Mouse (Mus musculus): ENCODE measurements around the gene Mapk1ip1. TPM values are rescaled to one million over a fixed set of nuclear protein-coding genes. Genes with fewer than 3 reads are reported as not detected.
A peak's percentile ranks its signal among the peaks of the same experiment; 100 is the strongest.

The Mapk1ip1 gene
- 20.0 and 20.1 TPM in 2 replicates for polyA plus RNA-seq (2016; fragmentation: Nextera tagmentation; extraction: Ambion mirVana)

DNA sequence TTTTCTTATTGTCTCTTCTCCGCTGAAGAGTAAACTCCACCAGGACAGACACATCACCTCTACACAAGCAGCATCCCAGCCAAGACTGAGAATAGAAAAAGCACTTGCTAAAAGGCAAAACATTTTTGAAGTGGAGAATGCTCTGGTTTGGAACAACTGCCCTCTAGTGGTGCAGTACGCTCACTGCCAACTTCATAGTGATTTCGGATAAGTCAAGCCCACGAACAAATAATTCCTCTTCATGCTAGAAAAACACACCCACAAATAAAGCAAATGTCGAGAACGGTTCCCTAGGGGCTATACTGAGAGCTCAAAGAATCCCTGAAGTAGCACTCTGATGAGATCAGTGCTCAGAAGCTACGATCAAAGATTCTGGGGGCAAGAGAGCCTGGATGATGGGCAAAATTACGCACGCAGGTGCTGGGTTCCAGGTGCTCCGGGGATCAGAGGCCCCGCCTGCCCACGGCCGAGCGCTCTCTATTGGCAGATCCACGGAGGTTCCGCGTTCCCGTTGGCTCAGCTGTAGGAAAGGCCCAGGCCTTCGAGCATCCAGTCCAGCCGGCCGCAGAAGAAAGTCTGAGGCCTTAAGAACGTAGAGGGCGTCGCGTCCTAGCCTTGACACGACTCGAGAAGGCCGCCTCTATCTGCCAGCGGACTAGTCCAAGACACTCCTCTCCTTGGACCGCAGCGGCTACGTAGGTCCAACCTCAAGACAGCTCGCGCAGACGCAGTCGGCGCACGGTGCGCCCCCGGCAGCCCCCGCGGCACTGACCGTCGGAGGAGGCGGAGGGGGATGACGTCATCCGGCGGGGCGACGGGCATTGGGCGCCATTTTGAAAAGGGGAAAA is at the start of gene Mapk1ip1, which contains the start of gene Ppp2r2d:
TSS of gene Mapk1ip1 (minus strand) at position 730 of the 848 bp plus-strand sequence.
TSS of gene Ppp2r2d (plus strand) at position 536 of the 848 bp plus-strand sequence.
- Histone ChIP-seq H3K4me1 (peaks cover 65% of the 10 kb centered on the region), H3K4me3 (peak within 1 kb of the TSS; percentile 100), H3K27ac (peak within 1 kb of the TSS; percentile 82), H3K4me2 (replicated peaks) (peak within 1 kb of the TSS; percentile 75), H3K9ac (peak within 1 kb of the TSS; percentile 96), H3K27me3 (replicated peaks) (no peaks in the 10 kb centered on the region), H3K36me3 (0 out of 2 replicates have a peak, but pooled peaks cover 3% of the 10 kb centered on the region), H3K9me3 (no peaks in the 10 kb centered on the region)
- under 1% methylated on average over 51 of the region's 51 CpGs for WGBS
- peak; percentile 87 for ATAC-seq (ENCODE audit: low FRiP score, low read depth)

DNA sequence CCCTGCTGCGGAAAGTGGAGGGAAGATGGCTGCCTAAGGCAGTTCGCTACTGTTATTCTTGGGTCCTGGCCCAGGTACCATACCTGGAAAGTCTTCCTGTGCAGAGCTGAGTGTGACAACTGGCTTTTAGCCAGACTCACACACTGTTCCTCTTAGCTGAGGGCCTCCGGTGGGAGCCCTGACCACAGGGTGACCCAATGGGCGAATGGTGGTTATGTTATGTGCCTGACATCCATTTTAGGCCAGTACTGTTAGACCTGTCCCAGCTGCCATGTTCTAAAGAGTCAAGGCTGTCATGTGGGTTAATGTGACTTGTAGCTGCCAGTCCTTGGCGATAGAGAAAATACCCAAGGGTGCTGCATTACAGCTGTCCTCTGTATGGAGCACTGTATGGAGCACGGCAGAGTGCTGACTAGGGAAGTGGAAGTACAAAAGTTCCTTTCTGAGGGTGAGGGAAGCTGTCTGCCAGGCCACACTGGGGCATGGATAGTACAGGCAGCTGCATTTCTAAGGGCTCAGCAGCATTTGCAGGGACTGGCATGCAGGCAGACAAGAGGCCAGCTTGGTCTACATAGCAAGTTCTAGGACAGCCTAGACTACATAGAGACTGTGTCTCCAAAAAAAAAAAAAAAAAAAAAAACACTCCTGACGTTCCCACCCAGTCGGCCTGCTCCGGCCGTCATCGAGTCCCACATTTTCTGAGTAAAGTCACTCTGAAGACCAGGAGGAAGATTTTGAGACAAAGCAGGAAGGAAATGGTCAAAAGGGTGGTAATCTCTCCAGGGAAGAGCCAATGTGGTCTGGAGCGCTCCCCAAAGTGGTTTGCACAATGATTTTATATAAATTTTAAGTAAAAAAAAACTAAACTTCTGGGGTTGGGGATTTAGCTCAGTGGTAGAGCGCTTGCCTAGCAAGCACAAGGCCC is 39.6 kb upstream of the Mapk1ip1 start:
- Histone ChIP-seq H3K27me3 (replicated peaks) (no peaks in the 10 kb centered on the region), H3K4me3 (no peak overlapping the region), H3K4me1 (no peaks in the 10 kb centered on the region), H3K27ac (no peak overlapping the region), H3K9me3 (no peaks in the 10 kb centered on the region), H3K36me3 (peaks cover 30% of the 10 kb centered on the region), H3K4me2 (replicated peaks) (no peak overlapping the region), H3K9ac (no peak overlapping the region)
- 95% methylated on average over 12 of the region's 13 CpGs for WGBS
- no peak for ATAC-seq (ENCODE audit: low FRiP score, low read depth)

GRCm38 (mm10) chr7:138883724-138884123 is 37.7 kb upstream of the Mapk1ip1 start:
- peaks cover 49% of the 10 kb centered on the region for H3K36me3 ChIP-seq
- 93% methylated on average over 3 of the region's 3 CpGs for WGBS

DNA sequence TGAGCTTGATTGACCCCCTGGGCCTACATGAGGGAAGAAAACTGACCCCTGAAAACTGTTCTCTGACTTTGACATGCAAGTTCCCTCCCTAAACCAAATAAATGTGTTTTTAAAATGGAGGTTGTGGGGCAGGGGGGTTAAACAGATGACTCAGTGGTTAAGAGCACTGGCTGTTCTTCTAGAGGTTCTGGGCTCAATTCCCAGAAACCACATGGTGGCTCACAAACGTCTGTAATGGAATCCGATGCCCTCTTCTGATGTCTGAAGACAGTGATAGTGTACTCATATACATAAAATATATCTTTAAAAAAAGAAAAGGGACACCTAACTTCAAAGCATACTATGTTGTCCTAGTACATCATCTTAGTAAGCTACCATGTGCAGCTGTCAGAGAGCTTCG is 29.0 kb upstream of the Mapk1ip1 start:
- no peak overlapping the region for H3K4me2 ChIP-seq (replicated peaks)
- no peak overlapping the region for H3K9ac ChIP-seq
- 89% methylated on average over 3 of the region's 3 CpGs for WGBS
- H3K4me3 ChIP-seq = no peak overlapping the region
- no peaks in the 10 kb centered on the region for H3K9me3 ChIP-seq
- ATAC-seq (ENCODE audit: low FRiP score, low read depth) = no peak
- no peaks in the 10 kb centered on the region for H3K4me1 ChIP-seq
- H3K27me3 ChIP-seq (replicated peaks) = no peaks in the 10 kb centered on the region
- H3K27ac ChIP-seq = no peak overlapping the region
- peaks cover 89% of the 10 kb centered on the region for H3K36me3 ChIP-seq

More at GRCm38 (mm10) chr7:138883724-138884123, 37.7 kb upstream of the Mapk1ip1 start:
- no peak for ATAC-seq (ENCODE audit: low FRiP score, low read depth)
- Histone ChIP-seq H3K4me3 (no peak overlapping the region), H3K9me3 (no peaks in the 10 kb centered on the region), H3K27ac (no peak overlapping the region), H3K9ac (no peak overlapping the region), H3K27me3 (replicated peaks) (no peaks in the 10 kb centered on the region), H3K4me2 (replicated peaks) (no peak overlapping the region), H3K4me1 (no peaks in the 10 kb centered on the region)

GRCm38 (mm10) chr7:138872956-138873355 is 26.9 kb upstream of the Mapk1ip1 start:
- ATAC-seq (ENCODE audit: low FRiP score, low read depth) = no peak
- Histone ChIP-seq H3K9me3 (no peaks in the 10 kb centered on the region), H3K4me3 (no peak overlapping the region), H3K4me2 (replicated peaks) (no peak overlapping the region), H3K4me1 (no peaks in the 10 kb centered on the region), H3K9ac (no peak overlapping the region), H3K36me3 (peaks cover 79% of the 10 kb centered on the region), H3K27ac (no peak overlapping the region), H3K27me3 (replicated peaks) (no peaks in the 10 kb centered on the region)
- WGBS = 79% methylated on average over 3 of the region's 3 CpGs

GRCm38 (mm10) chr7:138868316-138868715 is 22.2 kb upstream of the Mapk1ip1 start:
- Histone ChIP-seq H3K4me2 (replicated peaks) (no peak overlapping the region), H3K9me3 (no peaks in the 10 kb centered on the region), H3K4me3 (no peak overlapping the region), H3K36me3 (peaks cover 36% of the 10 kb centered on the region), H3K9ac (no peak overlapping the region), H3K27me3 (replicated peaks) (no peaks in the 10 kb centered on the region), H3K27ac (no peak overlapping the region), H3K4me1 (no peaks in the 10 kb centered on the region)
- 92% methylated on average over 4 of the region's 4 CpGs for WGBS
- no peak for ATAC-seq (ENCODE audit: low FRiP score, low read depth)

GRCm38 (mm10) chr7:138867286-138867685 is 21.2 kb upstream of the Mapk1ip1 start:
- Histone ChIP-seq H3K9me3 (no peaks in the 10 kb centered on the region), H3K4me1 (no peaks in the 10 kb centered on the region), H3K36me3 (peaks cover 27% of the 10 kb centered on the region), H3K9ac (no peak overlapping the region), H3K4me2 (replicated peaks) (no peak overlapping the region), H3K4me3 (no peak overlapping the region), H3K27me3 (replicated peaks) (no peaks in the 10 kb centered on the region), H3K27ac (no peak overlapping the region)
- no peak for ATAC-seq (ENCODE audit: low FRiP score, low read depth)
- WGBS = 73% methylated on average over 6 of the region's 6 CpGs

DNA sequence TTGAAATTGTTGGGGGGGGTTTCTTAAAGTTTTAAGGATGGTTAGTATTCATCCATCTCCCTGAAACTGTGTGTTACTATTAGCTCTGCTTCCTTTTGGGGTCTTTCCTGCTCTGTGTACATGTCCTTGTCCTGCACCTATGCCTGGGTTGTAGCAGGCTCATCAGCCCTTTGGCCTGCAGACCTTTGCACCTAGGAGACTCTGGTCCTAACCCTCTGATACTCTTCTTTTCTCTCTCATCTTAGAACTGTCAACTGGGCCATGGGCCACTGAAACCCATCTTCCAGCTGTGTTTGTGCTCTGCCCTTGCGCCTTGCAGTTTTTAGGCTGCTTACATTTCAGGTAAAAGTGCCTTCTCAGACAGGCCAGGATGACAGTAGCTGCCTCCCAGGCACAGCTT is 18.7 kb upstream of the Mapk1ip1 start:
- H3K27me3 ChIP-seq (replicated peaks) = no peaks in the 10 kb centered on the region
- no peak overlapping the region for H3K4me3 ChIP-seq
- no peak overlapping the region for H3K9ac ChIP-seq
- H3K4me2 ChIP-seq (replicated peaks) = no peak overlapping the region
- H3K27ac ChIP-seq = no peak overlapping the region
- ATAC-seq (ENCODE audit: low FRiP score, low read depth) = no peak
- peaks cover 21% of the 10 kb centered on the region for H3K36me3 ChIP-seq
- no peaks in the 10 kb centered on the region for H3K4me1 ChIP-seq
- H3K9me3 ChIP-seq = no peaks in the 10 kb centered on the region
- 97% methylated on average over 1 of the region's 1 CpGs for WGBS

- Histone ChIP-seq H3K9me3 (no peaks in the 10 kb centered on the region), H3K9ac (no peak overlapping the region), H3K36me3 (peaks cover 19% of the 10 kb centered on the region), H3K27ac (no peak overlapping the region), H3K4me1 (no peaks in the 10 kb centered on the region), H3K4me2 (replicated peaks) (no peak overlapping the region), H3K4me3 (no peak overlapping the region), H3K27me3 (replicated peaks) (no peaks in the 10 kb centered on the region)
- ATAC-seq (ENCODE audit: low FRiP score, low read depth) = no peak
- WGBS = 82% methylated on average over 3 of the region's 3 CpGs
These were observed 18.0 kb upstream of the Mapk1ip1 start for GRCm38 (mm10) chr7:138863950-138864572.

DNA sequence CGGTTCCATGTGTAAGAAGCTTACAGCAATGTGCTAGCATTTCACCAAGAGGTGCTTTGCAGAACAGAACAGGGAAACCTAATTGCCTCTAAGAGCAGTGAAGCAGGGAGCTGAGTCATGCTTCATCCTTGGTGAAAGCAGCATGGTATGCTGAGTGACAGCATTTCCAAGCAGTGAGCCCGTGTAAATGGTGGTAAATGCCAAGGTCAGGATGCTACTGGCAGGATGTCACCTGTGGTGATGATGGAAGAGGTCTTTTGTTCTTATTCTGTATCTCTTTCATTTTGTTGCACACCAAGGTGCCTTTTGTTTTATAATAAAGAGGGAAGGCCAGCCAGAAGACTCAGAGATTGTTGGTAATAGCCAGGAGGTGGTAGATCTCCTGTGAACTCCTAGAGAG is 10.6 kb upstream of the Mapk1ip1 start:
- ATAC-seq (ENCODE audit: low FRiP score, low read depth) = no peak
- H3K4me1 ChIP-seq = no peaks in the 10 kb centered on the region
- peaks cover 40% of the 10 kb centered on the region for H3K36me3 ChIP-seq
- no peak overlapping the region for H3K4me3 ChIP-seq
- no peak overlapping the region for H3K4me2 ChIP-seq (replicated peaks)
- H3K27ac ChIP-seq = no peak overlapping the region
- no peaks in the 10 kb centered on the region for H3K9me3 ChIP-seq
- no peak overlapping the region for H3K9ac ChIP-seq
- 62% methylated on average over 2 of the region's 2 CpGs for WGBS
- H3K27me3 ChIP-seq (replicated peaks) = no peaks in the 10 kb centered on the region

DNA sequence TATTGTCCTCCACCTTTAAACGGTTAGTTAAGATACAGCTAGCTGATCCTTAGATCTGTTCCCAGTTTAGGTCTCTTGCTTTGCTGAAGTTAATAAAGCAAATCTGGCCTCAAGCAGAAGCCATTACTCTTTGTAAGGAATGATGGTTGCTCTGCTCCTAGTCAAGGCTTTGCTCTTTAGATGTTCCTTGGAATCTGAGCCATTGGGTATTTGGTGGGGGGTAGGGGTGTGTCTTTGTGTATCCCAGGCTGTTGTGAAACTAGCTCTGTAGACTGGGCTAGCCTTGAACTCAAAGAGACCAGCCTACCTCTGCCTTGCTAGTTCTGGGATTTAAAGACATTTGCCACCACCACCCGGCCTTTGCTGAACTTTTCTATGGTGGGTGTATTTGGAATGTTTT is 8.1 kb upstream of the Mapk1ip1 start:
- H3K4me2 ChIP-seq (replicated peaks) = no peak overlapping the region
- WGBS = 93% methylated on average over 2 of the region's 2 CpGs
- no peak for ATAC-seq (ENCODE audit: low FRiP score, low read depth)
- no peak overlapping the region for H3K9ac ChIP-seq
- H3K4me3 ChIP-seq = no peak overlapping the region
- H3K27ac ChIP-seq = no peak overlapping the region
- H3K36me3 ChIP-seq = peaks cover 38% of the 10 kb centered on the region
- no peaks in the 10 kb centered on the region for H3K9me3 ChIP-seq
- H3K27me3 ChIP-seq (replicated peaks) = no peaks in the 10 kb centered on the region
- H3K4me1 ChIP-seq = peaks cover 12% of the 10 kb centered on the region; the same call in 1 of the 2 replicates

All from neural tube, embryonic 12.5 days (tissue).